Mouse (Mus musculus): ENCODE measurements around the gene Dexi.

Dexi gene

DNA sequence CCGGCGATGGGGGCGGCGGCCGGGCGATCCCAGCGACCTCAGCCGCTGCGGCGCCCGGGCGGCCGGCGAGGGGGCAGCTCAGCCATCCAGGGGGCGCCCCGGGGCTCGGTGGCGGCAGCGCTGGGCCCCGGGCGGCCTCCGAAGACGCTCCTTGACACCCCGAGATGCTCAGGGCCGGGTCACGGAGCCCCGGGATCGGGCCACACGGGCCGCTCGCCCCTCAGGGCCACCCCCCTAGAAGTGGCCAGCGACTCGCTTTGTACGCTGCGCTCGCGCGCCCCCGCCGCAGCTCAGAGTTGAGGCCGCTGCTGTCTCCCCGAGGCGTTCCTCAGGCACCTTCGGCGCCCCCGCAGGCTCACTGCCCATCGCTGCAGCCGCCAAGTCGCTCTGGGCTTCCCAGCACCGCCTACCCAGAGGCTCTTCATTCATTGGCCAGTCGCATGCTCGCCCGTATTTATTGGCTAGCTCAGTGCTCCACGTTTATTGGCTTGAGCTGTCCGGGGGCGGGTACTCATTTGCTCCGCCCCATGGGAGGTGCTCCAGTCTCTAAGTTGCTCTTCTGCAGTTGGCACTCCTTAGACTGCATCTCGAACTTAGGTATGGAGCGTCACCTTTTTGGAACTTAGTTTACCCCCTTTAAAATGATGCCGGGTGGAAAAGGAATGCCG, at the start of gene Dexi:
Dexi (minus strand) TSS at position 357 of the 668 bp plus-strand sequence.
- peak; percentile 91 to 96 for DNase-seq

DNA sequence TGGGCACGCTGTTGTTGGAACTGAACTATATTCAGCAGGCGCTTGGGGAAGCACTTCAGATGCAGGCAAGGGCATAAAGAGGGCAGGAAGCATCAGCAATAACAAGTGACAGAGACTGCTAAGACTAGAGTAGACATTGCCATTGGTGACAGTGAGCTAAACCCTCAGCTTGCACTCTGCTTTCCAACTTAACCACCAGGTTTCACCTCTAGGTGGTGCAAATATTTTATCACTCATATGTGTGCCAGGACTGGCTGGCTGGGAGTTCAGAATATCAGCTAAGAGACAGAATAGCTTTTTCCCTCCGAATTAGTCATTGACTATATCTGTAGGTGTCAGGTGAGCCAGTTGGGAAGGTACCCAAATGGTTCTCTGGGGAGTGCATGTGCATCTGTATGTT, 43.7 kb upstream of the Dexi start:
- DNase-seq: no peak

DNA sequence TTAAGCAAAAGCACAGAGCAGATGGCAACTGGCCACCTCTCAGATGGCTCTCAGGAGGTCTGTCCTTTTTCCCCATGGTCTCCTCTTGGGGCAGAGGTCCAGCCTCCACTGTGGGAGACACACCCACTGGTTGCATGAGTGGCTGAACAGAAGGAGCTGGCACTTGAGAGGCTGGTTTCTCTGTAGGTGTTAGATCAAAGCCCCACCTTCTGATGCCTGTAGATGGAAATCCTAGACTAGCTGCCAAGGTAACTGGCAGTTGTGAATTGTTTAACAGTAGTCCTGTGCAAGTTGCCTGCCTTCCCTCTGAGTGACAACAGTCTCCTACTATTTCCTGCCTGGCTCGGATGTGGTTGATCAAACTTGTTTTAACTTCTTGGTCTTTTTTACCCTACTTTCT, 42.3 kb upstream of the Dexi start:
- DNase-seq: peak in 1 of 2 experiments; percentile 18

DNA sequence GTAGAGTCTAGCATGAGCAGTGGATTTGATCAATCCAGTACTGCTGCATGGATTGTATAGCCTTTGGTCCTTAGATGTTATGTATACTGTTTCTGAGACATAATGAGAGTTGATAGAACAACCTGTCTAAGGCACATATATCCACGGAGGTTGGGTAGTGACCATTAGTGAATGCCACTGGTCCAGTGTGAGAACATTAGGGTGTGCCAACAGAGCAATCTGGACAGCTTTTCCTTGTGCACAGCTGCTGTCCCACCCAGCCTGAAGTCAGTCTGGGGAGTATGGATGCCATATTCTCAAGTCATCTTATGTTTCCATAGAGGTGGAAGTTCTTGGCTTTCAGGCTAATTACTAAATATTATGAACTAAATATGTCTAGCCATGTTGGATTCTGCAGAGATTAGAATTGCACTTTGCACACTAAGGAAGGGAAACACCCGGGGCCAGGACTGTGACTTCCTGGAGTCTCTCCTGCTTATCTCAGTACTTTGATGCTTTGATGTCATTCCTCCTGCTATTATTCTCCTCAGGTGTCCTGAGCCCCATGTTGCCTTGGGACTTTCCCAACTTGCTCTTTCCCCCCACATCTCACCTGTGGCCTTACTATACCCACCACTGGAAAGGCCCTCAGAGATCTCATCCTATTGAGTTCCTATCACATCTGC, 38.5 kb upstream of the Dexi start:
- DNase-seq: no peak

DNA sequence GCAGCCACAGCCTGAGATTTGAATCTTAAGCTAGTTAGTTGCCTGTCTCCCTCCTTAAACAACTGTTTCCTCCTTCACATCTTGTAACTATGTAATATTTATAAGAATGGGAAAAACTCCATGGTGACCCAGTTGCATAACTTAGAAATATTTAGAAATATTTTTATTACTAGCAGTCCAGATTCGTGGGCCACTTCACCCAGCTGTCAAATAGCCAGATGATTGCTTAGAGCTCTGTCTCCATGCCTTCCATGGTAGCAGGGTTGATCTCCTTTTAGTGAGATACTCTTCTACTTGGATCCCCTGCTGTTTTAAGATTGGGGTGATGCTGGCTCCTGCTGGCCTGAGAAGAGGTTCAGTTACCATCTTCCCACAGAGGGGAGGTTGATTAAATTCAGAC, 35.5 kb upstream of the Dexi start:
- no peak for DNase-seq

DNA sequence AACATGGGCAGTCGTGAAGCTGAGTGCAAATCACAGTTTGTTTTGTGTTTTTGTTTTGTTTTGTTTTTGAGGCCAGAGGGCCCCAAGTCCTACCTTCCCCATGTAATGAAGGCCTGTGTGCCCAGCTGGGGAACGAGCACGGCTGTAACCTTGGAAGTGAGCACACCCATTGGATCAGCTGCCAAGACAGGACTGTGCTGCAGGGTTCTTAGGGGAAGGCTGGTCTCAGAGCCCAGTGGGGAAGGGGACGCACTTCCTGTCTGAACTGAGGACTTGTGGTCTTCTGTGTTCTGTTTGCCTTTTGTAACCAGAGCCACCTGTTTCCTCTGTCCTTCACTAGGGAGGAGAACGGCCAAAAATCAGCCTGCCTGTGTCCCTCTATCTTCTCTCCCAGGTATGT, 34.7 kb upstream of the Dexi start:
- DNase-seq: no peak

DNA sequence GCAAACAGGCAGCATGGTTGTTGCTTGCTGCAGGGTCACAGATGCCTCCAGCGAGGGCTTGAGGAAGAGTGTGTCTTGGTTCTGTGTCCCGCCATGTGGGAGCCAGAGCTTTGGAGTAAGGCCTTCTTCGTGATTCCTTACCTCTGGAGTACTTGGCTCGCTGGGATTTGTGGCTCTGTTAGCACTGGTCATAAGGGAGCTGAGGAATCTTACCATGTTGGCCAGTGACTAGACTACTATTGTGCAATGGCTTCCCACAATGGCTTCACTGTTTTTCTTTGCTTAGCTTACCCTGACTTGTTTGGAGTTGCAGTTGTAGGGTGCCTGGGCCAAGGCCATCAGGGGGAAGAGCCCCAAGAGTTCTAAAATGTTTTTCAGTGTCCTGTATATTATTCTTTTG, 33.1 kb upstream of the Dexi start:
- DNase-seq: no peak

DNA sequence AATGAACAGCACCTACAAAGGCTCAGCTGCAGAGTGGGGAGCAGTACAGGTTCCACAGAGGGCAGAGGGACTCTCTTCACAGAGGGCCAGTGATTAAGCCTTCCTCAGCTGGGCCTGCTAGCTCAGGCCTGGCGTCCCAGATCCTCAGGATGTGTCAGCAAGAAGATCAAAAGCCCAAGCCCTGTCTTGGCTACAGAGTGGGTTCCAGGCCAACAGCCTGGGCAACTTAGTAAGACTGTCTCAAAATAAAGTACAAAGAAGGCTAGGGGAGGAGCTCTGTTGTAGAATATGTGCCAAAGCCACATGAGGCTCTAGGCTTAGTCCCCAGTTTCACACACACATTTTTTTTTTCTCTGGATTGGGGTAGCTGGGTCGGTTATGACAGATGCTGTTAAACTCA, 32.1 kb upstream of the Dexi start:
- DNase-seq: no peak

DNA sequence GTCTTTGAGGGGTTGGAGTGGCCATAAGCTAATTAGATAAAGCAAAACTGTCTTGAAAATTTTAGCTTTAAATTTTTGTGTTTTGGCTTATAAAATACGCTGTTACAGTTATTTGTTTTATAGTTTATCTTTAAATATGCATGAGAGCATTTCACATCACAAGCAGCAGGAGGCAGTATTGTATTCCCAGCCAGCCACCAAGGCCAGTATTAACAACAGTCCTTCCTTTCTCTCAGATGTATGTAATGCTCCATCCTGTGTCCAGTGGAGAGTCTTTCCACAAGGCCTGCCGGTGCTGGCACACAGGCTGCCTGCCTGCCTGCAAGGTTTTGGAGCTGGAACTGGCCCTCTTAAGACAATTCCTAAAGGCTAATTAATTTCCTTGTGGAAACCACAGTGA, 29.0 kb upstream of the Dexi start:
- DNase-seq: peak; percentile 8 to 22

DNA sequence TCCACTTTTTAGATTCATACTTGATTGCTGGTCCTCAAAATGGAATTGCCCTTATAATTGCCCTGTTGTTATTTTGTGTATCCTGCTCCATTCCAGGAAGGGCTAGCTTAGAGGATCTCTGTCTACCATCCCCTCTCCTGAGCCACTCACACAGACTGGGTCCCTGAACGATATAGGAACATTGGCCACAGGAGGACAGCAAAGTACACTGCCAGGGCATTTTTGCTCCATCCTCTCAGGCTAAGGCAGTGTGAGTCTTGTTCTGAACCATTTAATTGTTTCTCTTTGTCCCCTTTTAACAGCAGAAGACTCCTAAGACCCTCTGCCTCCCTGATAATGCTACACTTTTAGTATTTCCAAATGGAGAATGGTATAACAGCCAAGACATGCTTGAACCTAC, 27.9 kb upstream of the Dexi start:
- DNase-seq: peak; percentile 81 to 83

DNA sequence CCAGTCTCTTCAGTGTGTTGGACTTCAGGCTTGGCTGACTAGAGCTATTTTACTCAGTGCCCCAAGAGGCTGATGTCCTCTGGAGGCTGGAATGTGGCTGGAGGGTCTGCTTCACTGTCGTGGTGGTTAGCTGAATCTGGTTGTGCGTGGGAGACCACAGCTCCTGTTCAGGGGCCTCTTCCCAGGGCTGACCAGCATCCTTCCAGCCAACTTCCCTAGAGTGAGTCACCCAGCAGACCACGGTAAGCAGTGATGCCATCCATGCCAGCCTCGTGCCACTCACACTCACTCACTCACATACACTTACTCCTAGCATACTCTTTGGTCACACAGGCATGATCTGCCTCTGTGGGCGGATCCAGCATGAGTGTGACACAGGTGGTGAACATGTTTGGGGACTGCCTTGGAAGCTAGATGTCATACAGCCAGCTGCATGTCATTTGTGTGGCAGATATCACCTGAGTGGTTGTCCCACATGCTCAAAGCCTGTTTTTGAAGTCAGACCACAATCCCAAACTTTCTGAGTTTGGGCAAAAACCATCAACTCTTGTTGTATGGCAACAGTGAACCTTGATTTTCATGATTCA, 27.0 kb upstream of the Dexi start:
- no peak for DNase-seq

DNA sequence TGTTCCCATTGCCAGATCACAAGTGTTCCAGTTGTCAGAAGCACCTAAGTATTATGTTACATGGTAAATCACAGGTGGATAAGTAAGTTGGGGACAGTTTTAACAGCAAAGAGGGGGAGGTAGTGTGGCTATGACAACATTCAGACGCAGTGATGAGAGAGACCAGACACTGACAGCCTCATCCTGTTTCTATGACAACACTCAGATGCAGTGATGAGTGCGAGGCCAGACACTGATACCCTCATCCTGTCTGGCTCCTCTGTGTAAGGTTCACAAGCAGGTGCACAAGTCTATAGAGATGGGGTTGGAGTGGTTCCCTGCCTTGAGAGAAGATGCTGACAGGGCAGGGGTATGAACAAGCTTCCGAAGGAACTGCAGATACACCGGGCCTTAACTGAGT, 24.3 kb upstream of the Dexi start:
- no peak for DNase-seq

DNA sequence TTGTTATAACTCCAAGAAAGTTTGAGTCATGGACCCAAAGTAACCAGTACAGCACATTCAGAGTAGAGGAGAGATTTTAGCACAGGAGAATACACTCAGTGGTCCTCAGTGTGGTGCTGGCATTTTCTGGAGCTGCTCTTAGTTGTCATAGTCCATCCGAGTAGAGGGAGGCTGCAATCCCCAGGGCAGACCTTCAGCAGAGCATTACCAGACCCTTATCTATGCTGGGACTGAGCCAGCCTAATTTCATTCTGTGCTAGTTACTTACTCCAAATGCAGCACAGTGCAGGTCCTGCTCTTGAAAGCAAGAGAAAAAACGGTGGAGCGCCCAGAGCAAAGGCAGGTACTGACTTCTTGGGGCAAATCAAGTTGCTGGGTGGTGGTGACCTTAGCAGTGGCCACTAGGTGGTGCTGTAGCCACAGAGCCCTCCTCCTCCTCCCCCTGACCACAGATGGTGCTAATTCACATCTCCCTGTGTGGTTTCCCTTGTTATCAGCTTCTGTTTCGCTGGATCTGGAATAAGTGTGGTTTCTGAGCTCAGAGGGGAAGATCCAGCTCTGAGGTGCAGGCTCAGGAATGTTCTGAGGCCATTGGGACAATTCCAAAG, 22.5 kb upstream of the Dexi start:
- peak; percentile 78 to 84 for DNase-seq

DNA sequence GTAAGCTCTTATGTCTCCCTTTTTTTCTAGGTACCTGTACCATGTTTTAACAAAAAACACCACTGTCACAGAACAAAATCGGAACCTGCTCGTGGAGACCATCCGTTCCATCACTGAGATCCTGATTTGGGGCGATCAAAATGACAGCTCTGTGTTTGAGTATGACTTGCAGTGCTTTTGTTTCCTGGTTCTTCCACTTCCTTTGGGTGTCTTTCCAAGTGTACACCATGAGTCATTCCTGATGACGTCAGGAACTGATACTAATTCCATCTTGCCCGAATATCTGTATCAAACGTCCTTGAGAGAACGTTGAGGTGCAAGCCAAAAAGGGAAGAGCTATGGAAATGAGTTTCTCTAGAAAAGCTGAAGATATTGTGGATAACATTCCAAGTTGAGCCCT, 17.1 kb upstream of the Dexi start:
- no peak for DNase-seq

DNA sequence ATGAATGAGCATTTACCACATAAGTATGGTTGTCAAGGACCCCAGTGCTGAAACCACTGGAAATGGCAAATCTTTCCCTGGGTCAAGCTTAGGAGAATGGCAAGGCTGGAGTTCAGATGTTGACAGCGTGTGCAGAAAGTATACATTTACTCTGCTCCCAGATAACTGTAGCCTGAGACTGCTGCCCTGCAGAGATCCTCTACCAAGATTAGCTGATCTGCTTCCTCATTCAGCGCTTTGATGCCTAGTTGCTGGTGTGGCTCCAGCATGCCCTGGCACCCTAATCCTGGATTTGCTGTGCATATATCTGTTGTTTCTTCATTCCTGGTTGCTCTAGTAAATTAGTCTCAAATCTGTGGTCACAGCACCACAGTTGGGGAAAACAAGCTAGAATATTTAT, 11.0 kb upstream of the Dexi start:
- no peak for DNase-seq

DNA sequence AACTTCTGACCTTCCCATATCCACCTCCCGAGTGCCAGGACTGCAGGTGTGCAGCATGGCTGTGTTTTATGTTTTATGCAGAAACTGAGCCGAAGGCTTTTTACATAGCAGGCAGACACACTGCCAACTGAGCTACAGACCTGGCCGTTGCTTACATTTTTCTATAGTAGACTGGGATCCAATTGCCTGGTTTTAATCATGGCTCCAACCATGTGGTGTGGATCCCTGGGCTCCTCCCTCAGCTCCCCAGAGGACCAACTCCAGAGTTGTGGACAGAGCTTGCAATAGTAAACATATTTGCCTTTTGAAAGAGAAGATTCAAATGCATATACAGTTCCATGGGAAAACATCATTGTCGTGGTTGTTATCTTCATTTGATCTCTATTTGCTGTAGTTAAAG, 8.7 kb upstream of the Dexi start:
- no peak for DNase-seq

DNA sequence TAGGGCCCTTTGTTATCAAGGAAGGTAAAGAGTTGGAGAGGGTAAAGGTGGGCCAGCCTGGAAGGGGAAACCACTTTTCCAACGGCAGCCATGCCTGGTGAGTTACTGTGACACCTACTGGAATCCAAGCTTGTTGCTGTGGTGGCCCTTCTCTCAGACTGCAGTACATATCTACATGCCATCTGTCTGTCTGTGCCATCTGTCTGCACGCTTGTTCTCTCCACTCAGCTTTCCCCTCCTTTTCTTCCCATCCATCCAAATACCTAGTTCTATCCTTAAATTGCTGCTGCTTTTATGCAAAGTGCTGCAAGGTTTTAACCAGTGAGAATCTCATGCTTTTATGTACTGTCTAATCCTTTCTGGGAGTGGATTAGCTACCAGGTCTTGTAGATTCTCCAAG, 6.7 kb upstream of the Dexi start:
- no peak for DNase-seq

DNA sequence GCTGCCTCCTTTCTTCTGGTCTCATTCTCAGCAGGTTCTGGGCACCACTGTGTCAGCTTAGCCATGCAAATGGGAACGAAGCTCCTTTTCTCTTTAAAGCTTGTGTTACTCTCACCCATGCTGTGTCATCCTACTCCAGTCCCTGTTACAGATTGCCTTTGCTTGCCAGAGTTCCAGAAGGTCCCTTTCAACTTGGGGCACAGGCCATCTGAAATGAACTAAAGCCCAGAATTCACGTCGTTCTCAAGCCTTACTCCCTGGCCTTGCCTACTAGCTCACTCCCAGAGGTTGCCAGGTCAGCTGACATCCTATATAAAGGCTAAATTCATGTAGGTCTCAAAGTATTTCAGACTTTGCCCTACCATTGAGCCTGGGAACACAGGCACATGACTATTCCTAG, 6.1 kb upstream of the Dexi start:
- no peak for DNase-seq

DNA sequence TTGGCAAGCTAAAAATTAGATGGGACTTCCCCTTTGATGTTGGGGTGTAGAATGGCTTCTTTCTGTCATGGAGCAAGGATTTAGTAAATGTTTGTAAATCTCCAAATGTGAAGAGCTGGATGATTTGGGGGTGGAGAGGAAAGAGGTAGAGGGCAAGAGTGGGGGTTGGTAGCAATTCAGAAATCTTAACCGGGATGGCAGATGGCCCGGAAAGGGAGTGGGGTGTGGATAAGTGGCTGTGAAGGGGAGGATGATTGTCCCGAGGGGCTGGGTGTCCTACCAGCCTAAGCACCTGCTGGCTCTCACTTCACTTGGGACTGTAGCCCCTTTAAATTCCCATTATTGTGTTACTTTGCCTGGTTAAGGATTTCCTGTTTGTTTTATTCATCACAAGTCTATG, 4.0 kb upstream of the Dexi start:
- DNase-seq: no peak

DNA sequence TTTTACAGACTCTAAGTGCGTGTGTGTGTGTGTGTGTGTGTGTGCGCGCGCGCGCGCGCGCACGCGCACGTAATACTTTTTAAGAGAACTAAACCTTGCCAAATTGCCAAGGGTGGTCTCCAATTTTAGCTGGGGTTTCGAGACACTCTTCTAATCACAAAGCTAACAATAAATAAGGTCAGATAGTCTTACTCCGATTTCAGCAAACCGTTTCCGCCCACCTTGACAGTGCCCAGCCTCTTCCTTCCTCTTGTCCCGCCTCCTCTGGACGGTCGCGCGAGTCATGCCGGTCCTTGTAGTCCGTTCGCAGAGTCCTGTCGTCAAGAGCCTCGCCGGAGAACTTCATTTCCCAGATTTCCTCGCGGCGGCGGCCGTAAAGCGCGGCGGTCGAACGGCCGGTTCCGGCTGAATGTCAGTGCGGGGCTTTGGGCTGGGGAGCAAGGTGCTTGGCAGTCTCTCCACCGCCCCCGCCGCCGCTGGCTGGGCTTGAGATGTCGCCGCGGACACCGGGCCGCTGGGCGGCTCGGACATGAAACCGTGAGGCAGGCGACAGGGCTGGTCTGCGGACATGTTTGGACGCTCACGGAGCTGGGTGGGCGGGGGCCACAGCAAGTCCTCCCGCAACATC, 2.3 kb upstream of the Dexi start, which contains the start of gene Clec16a:
Clec16a (plus strand) TSS at position 345 of the 628 bp plus-strand sequence.
- DNase-seq: peak; percentile 97 to 98

DNA sequence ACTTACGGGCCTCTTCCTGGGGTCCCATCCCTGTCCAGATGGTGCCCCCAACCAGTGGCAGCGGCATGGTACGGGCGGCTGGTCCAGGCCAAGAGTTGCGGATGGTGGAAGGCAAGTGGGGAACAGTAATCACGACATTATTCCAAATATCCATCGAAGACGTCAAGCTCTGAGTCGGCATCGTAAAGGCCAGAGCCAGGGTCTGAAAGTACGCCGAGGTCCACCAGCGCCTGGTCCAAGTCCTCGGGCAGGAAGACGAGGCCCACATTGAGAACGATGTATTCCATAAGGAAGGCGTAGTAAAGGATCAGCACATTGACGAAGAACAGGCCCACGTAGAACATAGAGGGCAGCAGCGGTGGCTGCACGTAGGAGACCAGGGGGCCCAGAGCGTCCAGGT, 588 bp downstream of the Dexi start:
- no peak for DNase-seq

DNA sequence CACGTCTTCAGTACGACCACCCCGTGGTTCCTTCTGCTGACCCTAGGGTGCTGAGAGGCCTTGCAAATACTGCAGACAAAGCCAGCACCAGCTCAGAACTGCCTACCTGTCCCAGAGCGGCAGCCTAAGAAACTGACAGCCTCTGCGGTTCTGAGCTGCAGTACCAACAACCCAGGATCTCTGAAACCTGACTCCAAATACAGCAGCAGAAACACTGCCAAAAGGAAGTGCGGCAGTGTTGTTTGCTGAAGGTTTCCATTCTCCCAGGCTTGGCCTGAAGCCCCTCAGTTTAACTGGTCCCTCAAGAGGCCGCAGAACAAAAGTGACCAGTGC, 1.3 kb downstream of the Dexi start:
- DNase-seq: peak; percentile 14 to 44

DNA sequence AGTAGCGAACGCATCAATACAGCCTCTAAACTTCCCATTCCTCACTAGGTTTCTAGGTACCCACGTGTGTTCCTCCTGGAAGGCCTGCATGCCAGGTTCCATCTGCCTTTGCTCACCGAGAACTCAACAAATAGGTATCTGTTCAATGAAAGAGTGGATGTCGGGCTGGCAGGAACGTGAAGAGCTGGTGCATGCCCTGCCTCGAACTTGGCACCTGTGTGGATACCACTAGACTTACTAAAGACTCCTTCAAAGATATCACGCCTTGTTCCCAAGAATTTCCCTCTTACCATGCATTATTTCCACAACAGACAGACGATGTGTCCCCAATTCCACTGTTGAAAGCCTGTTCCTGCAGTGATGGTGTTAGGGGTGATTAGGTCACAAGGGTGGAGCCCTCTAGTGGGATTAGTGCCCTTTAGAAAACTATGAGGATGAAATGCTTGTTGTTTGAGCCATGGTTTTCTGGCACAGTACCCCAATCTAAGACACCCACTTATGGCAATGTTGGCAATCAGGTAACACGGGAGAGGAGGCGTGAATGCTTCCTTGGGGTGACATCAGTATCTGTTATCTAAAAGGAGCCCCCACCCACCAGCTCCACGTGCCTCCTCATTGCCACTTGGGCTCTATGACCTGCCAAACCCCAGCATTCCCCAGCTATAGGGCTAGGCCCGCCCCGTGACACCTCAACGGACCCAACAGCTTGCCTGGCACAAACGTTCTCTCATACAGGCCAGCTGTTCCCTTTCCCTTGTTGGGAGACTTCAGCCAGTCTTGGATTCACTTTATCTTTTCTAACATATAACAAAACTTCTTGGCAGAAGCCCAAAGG, 1.9 kb downstream of the Dexi start:
- DNase-seq: no peak
